Mouse (Mus musculus) liver, embryonic 14.5 days (tissue): ENCODE data around the gene Cilp2. TPM values are rescaled to one million over a fixed set of nuclear protein-coding genes. Genes with fewer than 3 reads are reported as not detected.

Source experiments
- ATAC-seq: fragments of 200-750 bp; cut with Nextera tagmentation; 2 replicates; pipeline ENCODE4 v1.8.0; 2017; ENCODE audit warnings: moderate number of reproducible peaks, mild to moderate bottlenecking, moderate library complexity; ENCODE audit not compliant: insufficient read depth
- DNase-seq, 3 experiments: peaks; one replicate each; pipeline ENCODE4 v3.0.0-alpha.2; 2012 to 2013; ENCODE audit warnings: low read depth in 3 of 3, low spot score in 3 of 3
- H3K27ac ChIP-seq: fragments of 300-500 bp; sonication (generic); 2 replicates; pipeline ENCODE4 v1.5.1; 2014; ENCODE audit warnings: moderate library complexity, mild to moderate bottlenecking, control low read depth, inconsistent platforms
- H3K27me3 ChIP-seq: fragments of 300-500 bp; sonication (generic); 2 replicates; pipeline ENCODE4 v1.6.1; 2014; ENCODE audit warnings: mild to moderate bottlenecking, low read length, moderate library complexity; ENCODE audit not compliant: control insufficient read depth, insufficient read depth
- H3K36me3 ChIP-seq: fragments of 300-500 bp; sonication (generic); replicated peaks from 2 replicates; pipeline ENCODE4 v1.6.1; 2014; ENCODE audit warnings: low read depth; ENCODE audit not compliant: control insufficient read depth, insufficient read depth
- H3K4me1 ChIP-seq, 2 experiments: fragments of 200-500 bp in 1 of 2; fragments of 300-500 bp in 1 of 2; sonication (generic) in 1 of 2; replicated peaks; 2 replicates each; pipeline ENCODE4 v1.6.1; 2012 to 2014; ENCODE audit warnings: antibody characterized with exemption in 1 of 2, inconsistent platforms in 1 of 2, low read length in 1 of 2; ENCODE audit not compliant: control insufficient read depth in 2 of 2, insufficient read depth in 2 of 2
- H3K4me2 ChIP-seq: fragments of 300-500 bp; sonication (generic); 2 replicates; pipeline ENCODE4 v1.6.1; 2014; ENCODE audit warnings: low read depth, mild to moderate bottlenecking, control low read depth, moderate library complexity
- H3K4me3 ChIP-seq, 2 experiments: fragments of 200-500 bp in 1 of 2; fragments of 300-500 bp in 1 of 2; sonication (generic) in 1 of 2; 2 replicates each; pipeline ENCODE4 v1.5.1; 2012 to 2014; ENCODE audit warnings: low read depth in 2 of 2, low read length in 2 of 2, mild to moderate bottlenecking in 2 of 2, control low read depth in 1 of 2, inconsistent platforms in 1 of 2, moderate library complexity in 1 of 2; ENCODE audit not compliant: insufficient read depth in 1 of 2
- H3K9ac ChIP-seq: fragments of 300-500 bp; sonication (generic); replicated peaks from 2 replicates; pipeline ENCODE4 v1.6.1; 2014; ENCODE audit warnings: mild to moderate bottlenecking, control low read depth, moderate library complexity
- H3K9me3 ChIP-seq: fragments of 300-500 bp; sonication (generic); 2 replicates; pipeline ENCODE4 v1.6.1; 2016; ENCODE audit warnings: low read length, mixed read lengths; ENCODE audit not compliant: control insufficient read depth
- CTCF ChIP-seq: IDR thresholded peaks from 2 replicates; pipeline ENCODE4 v1.5.1; 2016; ENCODE audit warnings: antibody characterized with exemption, low read depth, control low read depth
- EP300 ChIP-seq: IDR thresholded peaks from 2 replicates; pipeline ENCODE4 v1.6.1; 2016; ENCODE audit warnings: antibody characterized with exemption, low read depth
- WGBS: fragments of 180-500 bp; shearing (Covaris S2); extraction: QIAGEN DNeasy Blood & Tissue Kit; methylation state at CpG from one replicate; pipeline ENCODE4 v1.1.7; 2014; ENCODE audit not compliant: insufficient replicate concordance; 5-methylcytosine and 5-hydroxymethylcytosine counted together
- polyA plus RNA-seq, 2 experiments: library from polyadenylated mRNA; depleted of rRNA in 1 of 2; stranded (reverse) in 1 of 2; unstranded in 1 of 2; fragments of >200 nt; fragmentation: Nextera tagmentation in 1 of 2; extraction: Ambion mirVana in 1 of 2; gene quantifications; 2 replicates each; pipeline versions ENCODE4 v1.2.1 to v1.2.3; 2012 to 2014

The Cilp2 gene
- polyA plus RNA-seq, 2 experiments, result 0.03 TPM; not detected in 1

DNA sequence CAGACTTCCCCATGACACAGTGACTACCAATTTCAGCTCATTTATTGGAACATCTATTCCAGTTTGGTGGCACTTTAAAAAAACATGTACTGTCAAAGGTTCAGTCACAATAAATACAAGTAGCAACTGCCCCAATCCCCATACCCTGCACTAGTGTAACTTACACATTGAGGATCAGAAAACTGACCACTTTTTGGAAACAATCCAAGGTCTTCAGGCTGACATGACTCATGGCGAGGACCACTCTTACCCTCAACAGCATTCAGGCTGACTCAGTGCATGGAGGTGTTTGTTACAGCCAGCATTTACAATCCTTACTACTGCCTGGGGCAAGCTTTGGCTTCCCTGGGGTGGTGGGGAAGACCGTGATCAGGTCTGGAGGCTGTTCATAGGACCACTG is 19.6 kb upstream of the Cilp2 start:
- Histone ChIP-seq H3K27ac (no peak overlapping the region), H3K36me3 (peaks cover 25% of the 10 kb centered on the region), H3K27me3 (no peaks in the 10 kb centered on the region), H3K4me1 (peaks cover 4 to 5% of the 10 kb centered on the region in 2 experiments; a peak in 2 of 4 replicates), H3K9me3 (no peaks in the 10 kb centered on the region), H3K9ac (no peak overlapping the region), H3K4me3 (no peak overlapping the region), H3K4me2 (no peak overlapping the region)
- 79% methylated on average over 2 of the region's 2 CpGs for WGBS
- DNase-seq (no peak), ATAC-seq (no peak)
- TF ChIP-seq EP300, result no peak
- TF ChIP-seq CTCF, result no peak

- Histone ChIP-seq H3K27ac (no peak overlapping the region), H3K9me3 (no peaks in the 10 kb centered on the region), H3K4me1 (peaks cover 4 to 5% of the 10 kb centered on the region in 2 experiments; a peak in 2 of 4 replicates), H3K4me3 (no peak overlapping the region), H3K9ac (no peak overlapping the region), H3K27me3 (no peaks in the 10 kb centered on the region), H3K36me3 (peaks cover 17% of the 10 kb centered on the region), H3K4me2 (no peak overlapping the region)
- TF ChIP-seq CTCF (no peak), EP300 (no peak)
- ATAC-seq (no peak), DNase-seq (no peak)
- 82% methylated on average over 2 of the region's 2 CpGs for WGBS
These were observed 18.8 kb upstream of the Cilp2 start for GRCm38 (mm10) chr8:69906260-69906659.

- ATAC-seq (no peak), DNase-seq (no peak)
- peaks cover 10 to 13% of the 10 kb centered on the region in 2 experiments for H3K4me1 ChIP-seq
- no peaks in the 10 kb centered on the region for H3K9me3 ChIP-seq
- peak overlapping the region; percentile 100 for H3K4me2 ChIP-seq
- no peak overlapping the region; the same call in 1 of the 2 replicates for H3K9ac ChIP-seq
- TF ChIP-seq EP300 (no peak), CTCF (no peak)
- no peak overlapping the region; a peak in 1 of 4 replicates for H3K4me3 ChIP-seq
- WGBS, result 73% methylated on average over 8 of the region's 8 CpGs
- no peaks in the 10 kb centered on the region; the same call in 1 of the 2 replicates for H3K36me3 ChIP-seq
- no peaks in the 10 kb centered on the region for H3K27me3 ChIP-seq
- no peak overlapping the region for H3K27ac ChIP-seq
These were observed 16.6 kb upstream of the Cilp2 start for GRCm38 (mm10) chr8:69904096-69904495.

DNA sequence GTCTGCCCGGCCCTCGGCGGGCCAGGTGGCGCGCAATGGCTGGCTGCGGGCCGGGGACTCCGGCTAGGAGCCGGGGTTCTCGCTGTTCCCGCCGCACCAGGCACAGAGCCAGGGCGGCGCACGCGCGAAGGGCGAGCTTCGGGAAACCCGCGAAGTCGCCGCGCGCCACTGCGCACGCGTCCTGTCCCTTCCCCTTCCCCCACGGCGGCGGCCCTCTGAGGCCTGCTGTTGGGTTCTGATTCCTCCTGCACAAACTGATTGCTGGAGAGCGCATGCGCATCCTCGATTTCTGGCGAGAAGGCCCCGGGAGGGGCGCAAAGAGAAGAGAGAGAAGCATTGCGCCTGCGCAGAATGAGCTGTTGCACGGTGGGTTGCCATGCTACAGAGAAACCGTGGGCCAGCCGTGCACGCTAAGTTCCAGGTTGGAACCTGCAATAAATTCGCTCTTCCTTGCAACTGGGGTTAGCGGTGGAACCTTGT is 15.6 kb upstream of the Cilp2 start:
- Histone ChIP-seq H3K4me3 (peak overlapping the region; percentile 77 to 97), H3K4me1 (peaks cover 10 to 14% of the 10 kb centered on the region in 2 experiments), H3K36me3 (no peaks in the 10 kb centered on the region; the same call in 1 of the 2 replicates), H3K9me3 (no peaks in the 10 kb centered on the region), H3K4me2 (peak overlapping the region; percentile 100), H3K27me3 (no peaks in the 10 kb centered on the region), H3K9ac (peak overlapping the region; percentile 96), H3K27ac (peak overlapping the region; percentile 95)
- WGBS, result under 1% methylated on average over 44 of the region's 45 CpGs
- TF ChIP-seq CTCF (no peak), EP300 (peak; percentile 56)
- DNase-seq (peak; percentile 98 to 99 (median 98)), ATAC-seq (peak; percentile 84)

DNA sequence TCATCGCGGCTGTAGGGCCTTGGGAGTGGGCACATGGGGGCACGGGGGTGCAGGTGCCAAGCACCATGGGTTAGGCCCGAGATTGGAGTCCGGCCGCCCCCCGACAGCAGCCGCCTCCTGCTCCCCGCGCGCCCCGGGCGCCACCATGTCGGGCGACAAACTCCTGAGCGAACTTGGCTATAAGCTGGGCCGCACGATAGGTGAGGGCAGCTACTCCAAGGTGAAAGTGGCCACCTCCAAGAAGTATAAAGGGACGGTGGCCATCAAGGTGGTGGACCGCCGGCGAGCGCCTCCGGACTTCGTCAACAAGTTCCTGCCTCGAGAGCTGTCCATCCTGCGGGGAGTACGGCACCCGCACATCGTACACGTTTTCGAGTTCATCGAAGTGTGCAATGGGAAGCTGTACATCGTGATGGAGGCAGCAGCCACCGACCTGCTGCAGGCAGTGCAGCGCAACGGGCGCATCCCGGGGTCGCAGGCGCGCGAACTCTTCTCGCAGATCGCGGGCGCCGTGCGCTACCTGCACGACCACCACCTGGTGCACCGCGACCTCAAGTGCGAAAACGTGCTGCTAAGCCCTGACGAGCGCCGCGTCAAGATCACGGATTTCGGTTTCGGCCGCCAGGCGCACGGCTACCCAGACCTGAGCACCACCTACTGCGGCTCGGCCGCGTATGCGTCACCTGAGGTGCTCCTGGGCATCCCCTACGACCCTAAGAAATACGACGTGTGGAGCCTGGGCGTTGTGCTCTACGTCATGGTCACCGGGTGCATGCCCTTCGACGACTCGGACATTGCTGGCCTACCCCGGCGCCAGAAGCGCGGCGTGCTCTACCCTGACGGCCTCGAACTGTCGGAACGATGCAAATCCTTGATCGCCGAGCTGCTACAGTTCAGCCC is 14.9 kb upstream of the Cilp2 start, which contains the start of the genes Tssk6, Ndufa13 and Yjefn3:
TSS of gene Tssk6 (plus strand) at position 22 of the 900 bp plus-strand sequence.
TSS of gene Ndufa13 (minus strand) at position 396 of the 900 bp plus-strand sequence.
TSS of gene Yjefn3 (minus strand) at position 550 of the 900 bp plus-strand sequence.
- ATAC-seq (peak; percentile 39), DNase-seq (peak; percentile 27 to 41 (median 29))
- no peaks in the 10 kb centered on the region for H3K27me3 ChIP-seq
- peak; percentile 39; the same call in 1 of the 2 replicates for TF ChIP-seq CTCF
- no peak for TF ChIP-seq EP300
- no peaks in the 10 kb centered on the region for H3K9me3 ChIP-seq
- no peaks in the 10 kb centered on the region; the same call in 1 of the 2 replicates for H3K36me3 ChIP-seq
- H3K4me1 ChIP-seq, result peaks cover 10 to 16% of the 10 kb centered on the region in 2 experiments
- 4% methylated on average over 89 of the region's 89 CpGs for WGBS
- peak within 1 kb of the TSS; percentile 95 for H3K27ac ChIP-seq
- H3K4me2 ChIP-seq, result peak within 1 kb of the TSS; percentile 100
- peak within 1 kb of the TSS; percentile 77 to 97 for H3K4me3 ChIP-seq
- H3K9ac ChIP-seq, result peak within 1 kb of the TSS; percentile 96
